ENCODE assay signal across 9 mouse cellular contexts in the genomic region with DNA sequence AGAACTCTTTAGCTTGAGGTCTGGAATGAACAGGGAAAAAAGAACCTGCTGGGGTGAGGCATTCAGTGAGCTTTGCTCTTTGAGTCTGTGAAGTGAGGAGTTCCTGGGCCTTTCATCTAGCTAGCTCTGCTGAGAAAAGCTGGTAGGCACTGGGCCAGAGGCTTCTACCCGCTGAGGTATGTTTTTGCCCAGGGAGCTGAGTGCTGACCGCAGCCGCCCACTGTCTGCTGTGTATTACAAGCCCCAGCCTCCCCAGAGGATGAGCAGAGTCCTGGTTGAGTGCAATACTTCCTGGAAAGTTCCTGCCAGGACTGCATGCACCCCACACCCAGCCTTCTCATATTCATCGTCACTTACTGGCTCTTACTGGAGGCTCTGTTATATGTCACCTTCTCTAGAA. TPM values are rescaled to one million over a fixed set of nuclear protein-coding genes. Genes with fewer than 3 reads are reported as not detected.
DNase-seq lines count a peak whose midpoint lies in the region; ATAC-seq and TF ChIP-seq lines count a peak whose summit lies in the region.
"Had no signal": no experiment of that assay in that cellular context is flagged by ENCODE, and none has a peak within 500 bp of the region (broad histone marks: within the 10 kb centered on the region; RNA-seq: fewer than 3 reads in every experiment).

No protein-coding gene starts in this region.

- no peak overlapping the region for H3K4me3 ChIP-seq in intestine, embryonic 16.5 days (ENCODE audit: low read length)
- no peak overlapping the region for H3K4me3 ChIP-seq in stomach, embryonic 15.5 days (replicated peaks)
- no peak overlapping the region for H3K4me3 ChIP-seq in left cerebral cortex, adult 2 months

- H3K4me1 ChIP-seq in intestine, embryonic 16.5 days (ENCODE audit: control insufficient read depth, insufficient read depth, low read length), result peaks cover 43% of the 10 kb centered on the region
- H3K4me1 ChIP-seq in stomach, embryonic 15.5 days, result peaks cover 19% of the 10 kb centered on the region; the same call in 1 of the 2 replicates

- H3K4me2 ChIP-seq in intestine, embryonic 16.5 days (ENCODE audit: low read depth, low read length), result no peak overlapping the region
- H3K4me2 ChIP-seq in stomach, embryonic 15.5 days, result no peak overlapping the region

- WGBS in intestine, embryonic 16.5 days, result 59% methylated on average over 4 of the region's 4 CpGs
- 54% methylated on average over 4 of the region's 4 CpGs for WGBS in stomach, embryonic 15.5 days

- 0 out of 2 replicates have a peak overlapping the region, but pooled peaks have one; percentile 19 for H3K27ac ChIP-seq in intestine, embryonic 16.5 days (ENCODE audit: low read length)
- H3K27ac ChIP-seq in stomach, embryonic 15.5 days, result peak overlapping the region; percentile 22; the same call in 1 of the 2 replicates
- H3K27ac ChIP-seq in left cerebral cortex, adult 2 months, result no peak overlapping the region
- H3K27ac ChIP-seq: macrophage had no signal

- intact Hi-C loops in left cerebral cortex, adult 2 months (cut with DNase I), result no loop called here

- no peaks in the 10 kb centered on the region for H3K9me3 ChIP-seq in intestine, embryonic 16.5 days (ENCODE audit: control insufficient read depth, low read length)
- no peaks in the 10 kb centered on the region for H3K9me3 ChIP-seq in stomach, embryonic 15.5 days

- 0 out of 2 replicates have a peak overlapping the region, but pooled peaks have one; percentile 11 for H3K9ac ChIP-seq in intestine, embryonic 16.5 days (ENCODE audit: low read depth, low read length)
- no peak overlapping the region for H3K9ac ChIP-seq in stomach, embryonic 15.5 days

- no peaks in the 10 kb centered on the region for H3K36me3 ChIP-seq in intestine, embryonic 16.5 days (ENCODE audit: control insufficient read depth, insufficient read depth, low read length)
- no peaks in the 10 kb centered on the region for H3K36me3 ChIP-seq in stomach, embryonic 15.5 days

- H3K27me3 ChIP-seq in intestine, embryonic 16.5 days (replicated peaks; ENCODE audit: control insufficient read depth, insufficient read depth, low read length), result no peaks in the 10 kb centered on the region
- H3K27me3 ChIP-seq in stomach, embryonic 15.5 days (replicated peaks), result no peaks in the 10 kb centered on the region

- peak; percentile 36 for DNase-seq in cerebellum, adult 11-12 months
- peak; percentile 22 for DNase-seq in right cerebral cortex, postnatal 4 days
- DNase-seq in right cerebral cortex, postnatal 14 days, result no peak
- DNase-seq in embryo, embryonic 10.5 days (ENCODE audit: low spot score), result no peak
- DNase-seq in left cerebral cortex, adult 2 months (ENCODE audit: extremely low spot score in 1 of 2, low spot score in 2 of 2), result no peak

- ATAC-seq in cerebellum, adult (ENCODE audit: insufficient number of reproducible peaks, low FRiP score, low TSS enrichment), result no peak
- peak; percentile 25 for ATAC-seq in intestine, embryonic 16.5 days
- no peak for ATAC-seq in stomach, embryonic 15.5 days (ENCODE audit: insufficient read depth, low FRiP score, low read depth)

- TF ChIP-seq CTCF in left cerebral cortex, adult 2 months (IDR thresholded peaks at IDR 0.05), result no peak

RNA-seq across cellular contexts. Expression of a gene that starts 59.8 kb away (rescaled TPM):
- 48.7 and 50.3 TPM in 2 replicates for polyA plus RNA-seq in intestine, embryonic 16.5 days (2015; fragmentation: Nextera tagmentation; extraction: Ambion mirVana)
- polyA plus RNA-seq in stomach, embryonic 15.5 days (2015; fragmentation: Nextera tagmentation; extraction: Ambion mirVana), result 61.0 and 62.7 TPM in 2 replicates
- total RNA-seq in left cerebral cortex, adult 2 months (2021), result 10 to 100 TPM; 78.5 to 93.8 TPM

Comparison
In these comparisons a context has a peak if more than half of its experiments do, and no peak if none do; other contexts are left out.
1. DNase-seq: peak in cerebellum, adult 11-12 months (single experiment) and right cerebral cortex, postnatal 4 days (single experiment); none in right cerebral cortex, postnatal 14 days (single experiment), embryo, embryonic 10.5 days (single experiment) and left cerebral cortex, adult 2 months (0 of 2).